Mouse (Mus musculus): ENCODE measurements at regions not wholly inside any gene's neighbourhood (a gene's known extent, or its start where the extent isn't known, plus 50 kb on each side); places are given as distances from the start of the nearest gene placed in this dataset.

DNA sequence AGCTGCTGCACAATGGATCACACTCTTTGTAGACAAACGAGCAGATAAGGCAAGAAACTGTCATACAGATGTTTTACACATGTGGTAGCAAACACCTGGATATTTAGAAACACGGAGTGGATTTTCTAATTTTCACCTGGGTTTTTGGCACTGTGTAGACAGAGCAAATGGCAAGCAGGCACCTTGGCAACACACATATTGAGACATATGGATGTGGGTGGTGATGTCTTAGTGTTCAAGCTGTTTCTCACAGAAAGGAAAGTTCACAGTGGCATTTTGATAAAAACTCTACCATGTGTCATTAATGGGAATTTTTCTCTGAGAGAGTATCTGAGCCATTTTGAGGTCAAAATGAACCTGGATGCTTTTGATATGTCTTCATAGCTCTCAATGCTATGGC is 417.9 kb upstream of the Megf9 start:
- Histone ChIP-seq H3K4me3 (ENCODE audit: low read depth, low read length) (no peak overlapping the region), H3K9ac (replicated peaks) (no peak overlapping the region), H3K27me3 (ENCODE audit: insufficient read depth, low read length) (no peaks in the 10 kb centered on the region), H3K4me2 (ENCODE audit: low read depth, low read length) (no peak overlapping the region), H3K36me3 (replicated peaks; ENCODE audit: insufficient read depth, low read length) (no peaks in the 10 kb centered on the region), H3K9me3 (ENCODE audit: low read length) (no peaks in the 10 kb centered on the region), H3K4me1 (ENCODE audit: insufficient read depth) (no peaks in the 10 kb centered on the region), H3K27ac (ENCODE audit: low read depth) (no peak overlapping the region)
- 62% methylated on average over 2 of the region's 2 CpGs for WGBS (ENCODE audit: insufficient replicate concordance)
- ATAC-seq, result no peak
- no peak for DNase-seq
- TF ChIP-seq CTCF (IDR thresholded peaks at IDR 0.05; ENCODE audit: low read depth) (no peak), EP300 (IDR thresholded peaks at IDR 0.05; ENCODE audit: low read depth) (no peak)

- DNase-seq (no peak), ATAC-seq (no peak)
- no peak for TF ChIP-seq CTCF (IDR thresholded peaks at IDR 0.05; ENCODE audit: low read depth)
- no peak for TF ChIP-seq EP300 (IDR thresholded peaks at IDR 0.05; ENCODE audit: low read depth)
- no peak overlapping the region for H3K4me3 ChIP-seq (ENCODE audit: low read depth, low read length)
- no peaks in the 10 kb centered on the region for H3K36me3 ChIP-seq (replicated peaks; ENCODE audit: insufficient read depth, low read length)
- no peaks in the 10 kb centered on the region for H3K4me1 ChIP-seq (ENCODE audit: insufficient read depth)
- H3K9me3 ChIP-seq (ENCODE audit: low read length), result no peaks in the 10 kb centered on the region
- no peaks in the 10 kb centered on the region for H3K27me3 ChIP-seq (ENCODE audit: insufficient read depth, low read length)
- WGBS (ENCODE audit: insufficient replicate concordance), result 77% methylated on average over 2 of the region's 2 CpGs
- no peak overlapping the region for H3K27ac ChIP-seq (ENCODE audit: low read depth)
- H3K4me2 ChIP-seq (ENCODE audit: low read depth, low read length), result no peak overlapping the region
- no peak overlapping the region for H3K9ac ChIP-seq (replicated peaks)
These were observed 405.4 kb upstream of the Megf9 start for GRCm38 (mm10) chr4:70940146-70940545.

- no peaks in the 10 kb centered on the region for H3K4me1 ChIP-seq (ENCODE audit: insufficient read depth)
- H3K9ac ChIP-seq (replicated peaks), result no peak overlapping the region
- no peak overlapping the region for H3K27ac ChIP-seq (ENCODE audit: low read depth)
- H3K4me2 ChIP-seq (ENCODE audit: low read depth, low read length), result no peak overlapping the region
- no peak for ATAC-seq
- H3K4me3 ChIP-seq (ENCODE audit: low read depth, low read length), result no peak overlapping the region
- no peaks in the 10 kb centered on the region for H3K27me3 ChIP-seq (ENCODE audit: insufficient read depth, low read length)
- H3K9me3 ChIP-seq (ENCODE audit: low read length), result no peaks in the 10 kb centered on the region
- no peak for TF ChIP-seq CTCF (IDR thresholded peaks at IDR 0.05; ENCODE audit: low read depth)
- no peak for DNase-seq
- H3K36me3 ChIP-seq (replicated peaks; ENCODE audit: insufficient read depth, low read length), result no peaks in the 10 kb centered on the region
These were observed 399.3 kb upstream of the Megf9 start for GRCm38 (mm10) chr4:70934140-70934539.

DNA sequence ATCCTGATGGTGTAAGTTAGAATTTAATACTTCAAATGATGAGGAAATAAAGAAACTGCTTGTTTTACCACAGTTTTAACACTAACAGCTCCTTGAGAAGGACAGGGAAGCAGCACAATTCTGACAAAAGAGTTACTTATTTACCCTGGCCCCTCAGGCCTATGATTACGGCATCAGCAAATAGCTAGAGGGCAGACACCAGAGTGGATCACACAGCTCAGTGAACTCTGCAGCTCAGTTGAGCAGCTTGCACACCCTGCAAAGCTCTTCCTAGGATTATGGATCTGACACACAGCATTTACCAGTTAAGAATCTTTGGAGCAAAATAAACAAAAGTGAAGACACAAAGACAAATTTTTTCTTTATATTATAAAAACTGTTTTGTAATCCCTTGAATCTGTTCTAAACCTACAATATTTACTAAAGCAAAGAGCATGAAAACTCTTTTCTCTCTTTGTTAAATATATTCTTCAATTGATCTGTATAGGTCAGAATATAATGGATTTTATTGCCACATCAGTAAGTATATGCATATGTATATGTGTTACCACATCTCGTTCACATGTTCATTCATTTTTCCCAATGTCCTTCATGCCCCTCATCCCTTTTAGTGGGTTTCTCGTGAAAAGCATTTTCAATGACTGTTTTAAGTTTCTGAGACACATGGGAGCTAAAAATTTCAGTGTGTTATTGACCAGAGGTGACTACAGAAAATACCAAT is 387.3 kb upstream of the Megf9 start:
- Histone ChIP-seq H3K9me3 (ENCODE audit: low read length) (no peaks in the 10 kb centered on the region), H3K9ac (replicated peaks) (no peak overlapping the region), H3K27me3 (ENCODE audit: insufficient read depth, low read length) (no peaks in the 10 kb centered on the region), H3K36me3 (replicated peaks; ENCODE audit: insufficient read depth, low read length) (no peaks in the 10 kb centered on the region), H3K4me3 (ENCODE audit: low read depth, low read length) (no peak overlapping the region), H3K27ac (ENCODE audit: low read depth) (no peak overlapping the region), H3K4me2 (ENCODE audit: low read depth, low read length) (no peak overlapping the region), H3K4me1 (ENCODE audit: insufficient read depth) (no peaks in the 10 kb centered on the region)
- ATAC-seq, result peak; percentile 41; the same call in 1 of the 2 replicates
- TF ChIP-seq EP300 (IDR thresholded peaks at IDR 0.05; ENCODE audit: low read depth) (no peak), CTCF (IDR thresholded peaks at IDR 0.05; ENCODE audit: low read depth) (no peak)
- no peak for DNase-seq
- WGBS (ENCODE audit: insufficient replicate concordance), result 45% methylated on average over 3 of the region's 3 CpGs

DNA sequence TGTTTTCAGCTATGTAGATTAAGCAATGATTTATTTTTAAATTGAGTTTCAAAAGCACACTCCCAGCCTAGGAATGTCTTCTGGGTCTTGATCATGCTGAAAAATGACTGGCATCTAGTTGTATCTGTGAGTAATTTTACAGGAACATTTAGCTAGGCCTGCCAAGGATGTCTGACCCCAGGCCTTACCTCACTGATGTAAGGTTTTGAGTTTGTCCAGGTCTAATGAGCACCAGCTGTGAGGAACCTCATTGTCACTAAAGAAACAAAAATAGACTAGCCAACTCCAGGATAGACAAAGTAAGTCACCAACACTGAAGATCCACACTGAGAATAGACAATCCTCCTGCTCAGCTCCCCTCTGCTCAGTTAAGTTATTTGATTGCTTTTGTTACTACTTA is 379.8 kb upstream of the Megf9 start:
- Histone ChIP-seq H3K36me3 (replicated peaks; ENCODE audit: insufficient read depth, low read length) (no peaks in the 10 kb centered on the region), H3K9me3 (ENCODE audit: low read length) (no peaks in the 10 kb centered on the region), H3K27me3 (ENCODE audit: insufficient read depth, low read length) (no peaks in the 10 kb centered on the region), H3K27ac (ENCODE audit: low read depth) (no peak overlapping the region), H3K9ac (replicated peaks) (no peak overlapping the region), H3K4me2 (ENCODE audit: low read depth, low read length) (no peak overlapping the region), H3K4me1 (ENCODE audit: insufficient read depth) (no peaks in the 10 kb centered on the region), H3K4me3 (ENCODE audit: low read depth, low read length) (no peak overlapping the region)
- DNase-seq (no peak), ATAC-seq (no peak)
- TF ChIP-seq EP300 (IDR thresholded peaks at IDR 0.05; ENCODE audit: low read depth) (no peak), CTCF (IDR thresholded peaks at IDR 0.05; ENCODE audit: low read depth) (no peak)

GRCm38 (mm10) chr4:70906771-70907749 is 372.3 kb upstream of the Megf9 start:
- DNase-seq (no peak), ATAC-seq (no peak)
- TF ChIP-seq EP300 (IDR thresholded peaks at IDR 0.05; ENCODE audit: low read depth), result no peak
- TF ChIP-seq CTCF (IDR thresholded peaks at IDR 0.05; ENCODE audit: low read depth), result 0 out of 2 replicates have a peak, but pooled peaks have one; percentile 4
- Histone ChIP-seq H3K27ac (ENCODE audit: low read depth) (no peak overlapping the region), H3K4me2 (ENCODE audit: low read depth, low read length) (no peak overlapping the region), H3K27me3 (ENCODE audit: insufficient read depth, low read length) (no peaks in the 10 kb centered on the region), H3K4me3 (ENCODE audit: low read depth, low read length) (no peak overlapping the region), H3K4me1 (ENCODE audit: insufficient read depth) (no peaks in the 10 kb centered on the region), H3K36me3 (replicated peaks; ENCODE audit: insufficient read depth, low read length) (no peaks in the 10 kb centered on the region), H3K9me3 (ENCODE audit: low read length) (no peaks in the 10 kb centered on the region), H3K9ac (replicated peaks) (no peak overlapping the region)
- 68% methylated on average over 3 of the region's 3 CpGs for WGBS (ENCODE audit: insufficient replicate concordance)
